Mouse (Mus musculus) forebrain, embryonic 11.5 days (tissue): ENCODE results near the gene Csnk2a2. TPM values are rescaled to one million over a fixed set of nuclear protein-coding genes. Genes with fewer than 3 reads are reported as not detected.

ENCODE experiments used
- polyA plus RNA-seq: library from polyadenylated mRNA; unstranded; fragments of >200 nt; fragmentation: Nextera tagmentation; extraction: Ambion mirVana; gene quantifications from 2 replicates; pipeline ENCODE4 v1.2.1, GENCODE M21; 2014

Csnk2a2 gene
- polyA plus RNA-seq, 1 experiment from 2014 or later, result 21.2 TPM

Other genes starting within 250 kb of the Csnk2a2 start
- gene Cngb1, start 183.5 kb downstream of the Csnk2a2 start, polyA plus RNA-seq, result 0.17 and 0.33 TPM in 2 replicates
- gene Tepp, start 179.5 kb downstream of the Csnk2a2 start, polyA plus RNA-seq, result not detected in 2 replicates
- gene Zfp319, start 158.1 kb downstream of the Csnk2a2 start, polyA plus RNA-seq, result 14.6 and 15.0 TPM in 2 replicates
- 43.1 and 46.5 TPM in 2 replicates for gene Usb1, start 157.8 kb downstream of the Csnk2a2 start, polyA plus RNA-seq
- gene Mmp15, start 137.8 kb downstream of the Csnk2a2 start, polyA plus RNA-seq, result 20.6 and 21.0 TPM in 2 replicates
- gene Cfap20, start 55.2 kb downstream of the Csnk2a2 start, polyA plus RNA-seq, result 145 and 147 TPM in 2 replicates
- 0.21 TPM in 1 of 2 replicates, not detected in the other for gene Ccdc113, start 44.0 kb upstream of the Csnk2a2 start, polyA plus RNA-seq
- gene Prss54, start 86.3 kb upstream of the Csnk2a2 start, polyA plus RNA-seq, result not detected in 2 replicates
- 31.6 and 35.2 TPM in 2 replicates for gene Gins3, start 143.4 kb upstream of the Csnk2a2 start, polyA plus RNA-seq
- gene Ndrg4, start 186.9 kb upstream of the Csnk2a2 start, polyA plus RNA-seq, result 33.2 and 36.7 TPM in 2 replicates
- 27.5 and 30.0 TPM in 2 replicates for gene Setd6, start 225.8 kb upstream of the Csnk2a2 start, polyA plus RNA-seq